Comparison of ENCODE assay signal across 8 mouse cellular contexts in the genomic region with DNA sequence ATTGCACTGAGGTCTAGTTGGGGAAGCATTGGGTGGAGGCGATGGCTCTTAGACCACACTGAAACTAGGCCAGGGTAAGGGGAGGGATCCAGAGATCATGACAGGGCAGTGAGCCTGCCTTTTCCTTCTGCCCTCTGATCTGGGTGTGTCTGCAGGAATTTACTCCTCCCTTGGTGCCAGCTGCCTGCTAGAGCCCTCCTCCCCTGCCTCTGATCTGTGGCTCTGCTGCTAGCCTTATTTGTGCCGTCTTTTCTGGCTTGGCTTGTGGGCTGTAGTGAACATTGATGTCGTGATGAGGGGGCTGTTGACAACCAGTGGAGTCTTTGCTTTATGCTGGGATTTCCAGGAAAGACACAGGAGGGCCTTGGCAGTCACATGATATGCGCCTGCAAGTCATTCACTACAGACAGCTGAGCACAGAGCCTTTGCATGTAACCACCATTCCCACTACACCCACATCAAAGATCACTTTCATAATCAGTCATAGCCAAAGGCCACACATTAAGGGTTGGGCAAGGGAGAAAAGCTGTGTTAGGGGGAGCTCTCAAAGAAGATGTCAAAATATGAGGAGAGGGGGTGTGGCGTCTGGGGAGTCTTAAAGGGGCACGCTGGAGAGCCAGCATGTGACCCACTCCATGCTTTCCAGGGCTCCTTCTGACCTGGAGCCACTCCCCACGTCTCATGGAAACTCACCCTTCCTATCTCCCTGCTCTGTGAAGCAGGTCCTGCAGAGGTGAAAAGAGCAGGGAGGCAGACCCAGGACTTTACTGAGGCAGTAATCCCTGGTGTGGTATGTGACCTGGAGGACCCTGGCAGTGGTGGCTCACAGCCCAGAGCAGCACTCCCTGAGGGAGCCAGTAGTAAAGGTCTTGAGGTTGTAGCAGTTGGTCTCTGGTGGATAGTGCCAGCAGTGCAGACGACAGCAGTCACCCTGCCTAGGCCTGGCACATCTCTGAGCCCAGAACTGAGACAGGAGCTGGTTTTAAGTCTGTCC. TPM values are rescaled to one million over a fixed set of nuclear protein-coding genes. Genes with fewer than 3 reads are reported as not detected.
A peak's percentile ranks its signal among the peaks of the same experiment; 100 is the strongest.
DNase-seq lines count a peak whose midpoint lies in the region; ATAC-seq and TF ChIP-seq lines count a peak whose summit lies in the region.

No protein-coding gene starts in this region.

- peak overlapping the region; percentile 28 for H3K27ac ChIP-seq in brown adipose tissue, adult 24 weeks (replicated peaks; ENCODE audit: low read depth, low read length)
- no peak overlapping the region for H3K27ac ChIP-seq in liver, embryonic 14.5 days
- H3K27ac ChIP-seq in olfactory bulb, adult 2 months (ENCODE audit: insufficient read depth, low read depth, low read length): peak overlapping the region; percentile 77

- H3K4me1 ChIP-seq in E14TG2a.4 (replicated peaks; ENCODE audit: low read depth, low read length): peaks cover 76% of the 10 kb centered on the region
- H3K4me1 ChIP-seq in brown adipose tissue, adult 24 weeks (ENCODE audit: control insufficient read depth, insufficient read depth, insufficient read length, low read length): 0 out of 2 replicates have a peak, but pooled peaks cover 7% of the 10 kb centered on the region
- H3K4me1 ChIP-seq in liver, embryonic 14.5 days (replicated peaks; ENCODE audit: control insufficient read depth in 2 of 2, insufficient read depth in 2 of 2, low read length in 1 of 2): peaks cover 0 to 25% of the 10 kb centered on the region in 2 experiments; a peak in 2 of 4 replicates
- peaks cover 22% of the 10 kb centered on the region for H3K4me1 ChIP-seq in olfactory bulb, adult 2 months (ENCODE audit: control insufficient read depth, insufficient read depth, low read length)

- H3K36me3 ChIP-seq in E14TG2a.4 (ENCODE audit: insufficient read depth, low read length): 0 out of 2 replicates have a peak, but pooled peaks cover 3% of the 10 kb centered on the region
- H3K36me3 ChIP-seq in liver, embryonic 14.5 days (replicated peaks; ENCODE audit: control insufficient read depth, insufficient read depth, low read depth): no peaks in the 10 kb centered on the region

- no peaks in the 10 kb centered on the region for H3K9me3 ChIP-seq in E14TG2a.4 (ENCODE audit: low read length)
- H3K9me3 ChIP-seq in liver, embryonic 14.5 days (ENCODE audit: control insufficient read depth, low read length): no peaks in the 10 kb centered on the region

- H3K9ac ChIP-seq in liver, embryonic 14.5 days (replicated peaks): no peak overlapping the region

- no peak overlapping the region for H3K4me2 ChIP-seq in liver, embryonic 14.5 days (ENCODE audit: low read depth)

- no peak for TF ChIP-seq POLR2A in olfactory bulb, adult 2 months (IDR thresholded peaks at IDR 0.05; ENCODE audit: insufficient read depth, low read depth, low read length)

- 0 out of 2 replicates have a peak overlapping the region, but pooled peaks have one; percentile 13 for H3K4me3 ChIP-seq in E14TG2a.4 (replicated peaks; ENCODE audit: low read length)
- no peak overlapping the region for H3K4me3 ChIP-seq in brown adipose tissue, adult 24 weeks (ENCODE audit: insufficient read depth, low read depth, low read length)
- no peak overlapping the region for H3K4me3 ChIP-seq in liver, embryonic 14.5 days (ENCODE audit: insufficient read depth in 1 of 2, low read depth in 2 of 2, low read length in 2 of 2)
- H3K4me3 ChIP-seq in olfactory bulb, adult 2 months (ENCODE audit: insufficient read depth, low read depth, low read length): no peak overlapping the region

- 0 out of 2 replicates have a peak, but pooled peaks have one; percentile 12 for ATAC-seq in liver, embryonic 14.5 days (ENCODE audit: insufficient read depth)

- no peak for TF ChIP-seq CTCF in E14TG2a.4 (conservative IDR thresholded peaks at IDR 0.05; ENCODE audit: low read length)
- no peak for TF ChIP-seq CTCF in liver, embryonic 14.5 days (IDR thresholded peaks at IDR 0.05; ENCODE audit: low read depth)
- TF ChIP-seq CTCF in olfactory bulb, adult 2 months (IDR thresholded peaks at IDR 0.05; ENCODE audit: insufficient read depth, low read depth, low read length): no peak

- WGBS in liver, embryonic 14.5 days (ENCODE audit: insufficient replicate concordance): 44% methylated on average over 8 of the region's 8 CpGs
- WGBS in olfactory bulb, adult 2 months: 62% methylated on average over 8 of the region's 8 CpGs

- peak; percentile 96 for DNase-seq in gonadal fat pad, adult 2 months (ENCODE audit: low read depth)
- DNase-seq in induced T-regulatory cell, adult 2 months (ENCODE audit: low read depth): peak; percentile 75
- DNase-seq in liver, embryonic 14.5 days (ENCODE audit: low read depth in 3 of 3, low spot score in 3 of 3): no peak
- DNase-seq in ovary, postnatal 14 days (ENCODE audit: low spot score): no peak
- no peak for DNase-seq in left cerebral cortex, adult 8-10 months (ENCODE audit: low spot score in 2 of 2)

- no peaks in the 10 kb centered on the region for H3K27me3 ChIP-seq in E14TG2a.4 (ENCODE audit: insufficient read depth, low read length)
- no peaks in the 10 kb centered on the region for H3K27me3 ChIP-seq in liver, embryonic 14.5 days (ENCODE audit: control insufficient read depth, insufficient read depth, low read length)

- TF ChIP-seq EP300 in liver, embryonic 14.5 days (IDR thresholded peaks at IDR 0.05; ENCODE audit: low read depth): no peak

RNA-seq across cellular contexts. Expression of a gene that starts 39.4 kb away (rescaled TPM):
- polyA plus RNA-seq in brown adipose tissue, adult 24 weeks (2012; ENCODE audit: insufficient read depth, insufficient read length, missing spikeins): not detected in 2 replicates
- polyA plus RNA-seq in gonadal fat pad, adult 2 months (2012; rRNA removed): 0.15 TPM in 1 of 2 replicates, not detected in the other
- polyA plus RNA-seq in liver, embryonic 14.5 days (2012; rRNA removed): not detected in 2 replicates
- polyA plus RNA-seq in liver, embryonic 14.5 days (2014; fragmentation: Nextera tagmentation; extraction: Ambion mirVana): not detected in 2 replicates
- polyA plus RNA-seq in olfactory bulb, adult 2 months (2012; ENCODE audit: insufficient read depth, insufficient read length, low replicate concordance, missing spikeins): not detected in 2 replicates
- not detected for total RNA-seq in left cerebral cortex, adult 8-10 months (2022)

Comparison
In these comparisons a context has a peak if more than half of its experiments do, and no peak if none do; other contexts are left out.
1. DNase-seq: peak in gonadal fat pad, adult 2 months (single experiment) and induced T-regulatory cell, adult 2 months (single experiment); none in liver, embryonic 14.5 days (0 of 3), ovary, postnatal 14 days (single experiment) and left cerebral cortex, adult 8-10 months (0 of 2).